Mouse (Mus musculus) liver, embryonic 13.5 days (tissue): Measurements from ENCODE around the gene Idh3a. TPM values are rescaled to one million over a fixed set of nuclear protein-coding genes. Genes with fewer than 3 reads are reported as not detected.

Experiments used
- ATAC-seq: fragments of 200-750 bp; cut with Nextera tagmentation; 2 replicates; pipeline ENCODE4 v1.8.0; 2017; ENCODE audit warnings: low read depth, mild to moderate bottlenecking, moderate number of reproducible peaks, moderate library complexity
- DNase-seq: peaks from one replicate; pipeline ENCODE4 v3.0.0; 2022
- H3K27ac ChIP-seq: fragments of 300-500 bp; sonication (generic); 2 replicates; pipeline ENCODE4 v1.5.1; 2015; ENCODE audit warnings: moderate library complexity, mild to moderate bottlenecking, inconsistent platforms
- H3K27me3 ChIP-seq: fragments of 300-500 bp; sonication (generic); 2 replicates; pipeline ENCODE4 v1.6.1; 2015; ENCODE audit warnings: mild to moderate bottlenecking, inconsistent platforms
- H3K36me3 ChIP-seq: fragments of 300-500 bp; sonication (generic); 2 replicates; pipeline ENCODE4 v1.6.1; 2015; ENCODE audit warnings: mild to moderate bottlenecking, inconsistent platforms
- H3K4me1 ChIP-seq: fragments of 300-500 bp; sonication (generic); replicated peaks from 2 replicates; pipeline ENCODE4 v1.6.1; 2015; ENCODE audit warnings: inconsistent platforms
- H3K4me2 ChIP-seq: fragments of 300-500 bp; sonication (generic); 2 replicates; pipeline ENCODE4 v1.6.1; 2015; ENCODE audit warnings: inconsistent platforms, mild to moderate bottlenecking, moderate library complexity
- H3K4me3 ChIP-seq: fragments of 300-500 bp; sonication (generic); replicated peaks from 2 replicates; pipeline ENCODE4 v1.5.1; 2015; ENCODE audit warnings: mild to moderate bottlenecking, inconsistent platforms
- H3K9ac ChIP-seq: fragments of 300-500 bp; sonication (generic); 2 replicates; pipeline ENCODE4 v1.6.1; 2015; ENCODE audit warnings: mild to moderate bottlenecking, inconsistent platforms
- H3K9me3 ChIP-seq: fragments of 300-500 bp; sonication (generic); replicated peaks from 2 replicates; pipeline ENCODE4 v1.6.1; 2016; ENCODE audit warnings: inconsistent platforms
- WGBS: fragments of 180-500 bp; shearing (Covaris S2); methylation state at CpG from one replicate; pipeline ENCODE4 v1.1.7; 2015; ENCODE audit not compliant: insufficient replicate concordance; 5-methylcytosine and 5-hydroxymethylcytosine counted together
- polyA plus RNA-seq: library from polyadenylated mRNA; unstranded; fragments of >200 nt; fragmentation: Nextera tagmentation; extraction: Ambion mirVana; gene quantifications from 2 replicates; pipeline ENCODE4 v1.2.1, GENCODE M21; 2015

The Idh3a gene
- 121 and 143 TPM in 2 replicates for polyA plus RNA-seq

DNA sequence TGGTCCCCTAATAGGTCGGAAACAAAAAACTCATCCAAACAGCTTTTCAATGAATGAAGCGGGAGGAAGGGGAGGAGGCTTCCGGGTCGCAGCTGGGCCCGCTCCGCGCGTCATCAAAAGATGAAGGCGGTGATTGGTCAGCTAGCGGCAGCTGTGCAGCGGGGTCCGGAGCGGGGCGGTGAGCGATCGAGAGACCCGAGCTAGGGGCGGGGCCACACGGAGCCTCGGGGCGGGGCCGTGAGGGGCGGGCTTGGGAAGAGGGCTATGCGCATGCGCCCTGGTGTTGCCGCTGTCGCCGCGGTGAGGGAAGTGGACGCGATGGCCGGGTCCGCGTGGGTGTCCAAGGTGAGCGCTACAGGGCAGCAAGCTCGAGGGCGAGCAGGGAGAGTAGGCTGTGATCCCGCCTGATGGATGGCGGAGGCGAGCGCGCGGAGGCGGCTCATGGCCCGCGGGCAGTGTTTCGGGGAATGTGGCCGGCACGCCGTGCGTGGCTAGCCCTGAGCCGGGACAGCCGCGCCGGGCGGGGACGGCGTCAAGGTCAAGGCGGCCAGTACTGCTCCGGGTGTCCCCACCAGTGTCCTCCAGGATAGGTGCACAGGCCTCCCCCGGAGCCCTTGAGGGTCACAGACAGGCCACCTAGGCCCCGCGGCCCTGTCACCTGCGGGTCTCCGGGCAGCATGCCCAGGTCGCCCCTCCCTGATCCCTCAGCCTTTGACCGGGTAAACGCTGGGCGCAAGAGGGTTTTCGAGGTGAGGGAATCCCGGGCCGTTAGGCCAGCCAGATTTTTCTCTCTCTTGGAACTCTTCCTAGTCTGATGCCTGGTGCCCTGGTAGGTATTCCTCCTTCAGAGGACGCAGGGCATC is at the start of gene Idh3a:
Gene Idh3a (plus strand): TSS at position 136 of the 863 bp plus-strand sequence.
- peak within 1 kb of the TSS; percentile 97 for H3K4me3 ChIP-seq
- H3K4me1 ChIP-seq, result peaks cover 37% of the 10 kb centered on the region
- no peaks in the 10 kb centered on the region for H3K9me3 ChIP-seq
- H3K36me3 ChIP-seq, result peaks cover 15% of the 10 kb centered on the region
- DNase-seq (peak; percentile 98), ATAC-seq (peak; percentile 93)
- no peaks in the 10 kb centered on the region for H3K27me3 ChIP-seq
- H3K27ac ChIP-seq, result peak within 1 kb of the TSS; percentile 58
- peak within 1 kb of the TSS; percentile 93 for H3K9ac ChIP-seq
- under 1% methylated on average over 73 of the region's 73 CpGs for WGBS
- peak within 1 kb of the TSS; percentile 95 for H3K4me2 ChIP-seq

DNA sequence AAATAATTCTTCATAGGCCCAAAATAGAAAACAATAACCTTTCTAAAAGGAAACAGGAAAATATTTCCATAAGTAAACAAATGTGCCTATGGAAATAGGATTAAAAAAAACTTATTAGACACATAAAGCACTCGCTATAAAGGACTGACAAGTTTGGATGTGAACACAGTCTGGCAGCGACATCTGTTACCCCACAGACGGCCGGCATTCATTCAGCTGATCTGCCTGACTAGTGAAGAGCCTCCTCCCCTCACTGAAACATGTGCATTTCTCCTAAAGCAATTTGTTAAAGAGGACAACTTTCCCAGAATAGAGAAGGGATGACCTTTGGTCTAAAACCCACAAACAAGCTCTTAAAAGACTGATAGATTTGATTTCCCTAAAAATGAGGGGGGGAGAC is 49.1 kb upstream of the Idh3a start:
- ATAC-seq (no peak), DNase-seq (no peak)
- H3K9me3 ChIP-seq, result no peaks in the 10 kb centered on the region
- WGBS, result 68% methylated on average over 4 of the region's 4 CpGs
- no peak overlapping the region for H3K9ac ChIP-seq
- H3K4me1 ChIP-seq, result no peaks in the 10 kb centered on the region
- no peak overlapping the region for H3K4me2 ChIP-seq
- no peaks in the 10 kb centered on the region for H3K36me3 ChIP-seq
- H3K4me3 ChIP-seq, result no peak overlapping the region
- no peaks in the 10 kb centered on the region for H3K27me3 ChIP-seq
- H3K27ac ChIP-seq, result no peak overlapping the region

DNA sequence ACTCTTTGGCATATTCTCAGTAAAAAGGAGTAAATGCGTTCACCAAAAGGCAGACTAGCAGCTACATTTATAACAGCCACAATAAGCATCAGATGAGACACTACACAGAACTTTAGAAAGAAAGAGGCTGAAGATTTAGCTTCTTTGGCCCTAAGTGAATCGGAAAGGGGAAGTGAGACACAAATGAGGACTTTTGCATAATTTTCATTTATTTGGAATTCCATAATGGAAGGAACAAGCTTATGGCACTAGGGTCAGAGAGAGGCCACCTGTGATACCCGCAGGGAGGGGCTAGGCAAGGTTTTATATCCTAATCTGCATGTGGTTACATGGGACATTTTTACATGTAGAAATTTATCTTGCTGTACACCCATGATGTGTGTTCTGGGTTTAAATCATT is 48.7 kb upstream of the Idh3a start:
- no peak overlapping the region for H3K4me3 ChIP-seq
- ATAC-seq, result no peak

DNA sequence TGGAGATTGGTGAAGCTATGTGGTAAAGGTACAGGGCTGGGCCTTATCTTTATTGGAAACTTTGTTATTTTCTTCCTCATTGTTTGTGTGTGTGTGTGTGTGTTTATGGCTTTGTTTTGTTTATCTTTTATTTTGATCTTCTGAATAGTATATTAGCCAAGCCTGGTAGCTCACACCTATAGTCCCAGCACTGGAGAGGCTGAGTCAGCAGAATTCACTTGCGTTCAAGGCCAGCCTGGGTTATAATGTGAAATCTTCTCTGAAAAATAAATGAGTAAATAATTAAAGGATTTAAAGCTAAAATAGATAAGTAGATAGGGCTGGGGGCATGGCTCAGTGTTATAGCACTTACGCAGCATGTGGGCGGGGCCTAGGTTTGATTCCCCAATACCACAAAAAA is 47.9 kb upstream of the Idh3a start:
- H3K9ac ChIP-seq, result no peak overlapping the region
- H3K27me3 ChIP-seq, result no peaks in the 10 kb centered on the region
- H3K27ac ChIP-seq, result no peak overlapping the region
- no peaks in the 10 kb centered on the region for H3K9me3 ChIP-seq
- H3K4me2 ChIP-seq, result no peak overlapping the region
- ATAC-seq (no peak), DNase-seq (no peak)
- no peaks in the 10 kb centered on the region for H3K4me1 ChIP-seq
- H3K36me3 ChIP-seq, result no peaks in the 10 kb centered on the region
- WGBS, result 92% methylated on average over 3 of the region's 3 CpGs
- no peak overlapping the region for H3K4me3 ChIP-seq

More for the DNA sequence above, 48.7 kb upstream of the Idh3a start:
- no peak overlapping the region for H3K27ac ChIP-seq
- no peaks in the 10 kb centered on the region for H3K27me3 ChIP-seq
- H3K9ac ChIP-seq, result no peak overlapping the region
- DNase-seq, result no peak
- H3K4me2 ChIP-seq, result no peak overlapping the region
- H3K36me3 ChIP-seq, result no peaks in the 10 kb centered on the region
- H3K9me3 ChIP-seq, result no peaks in the 10 kb centered on the region
- H3K4me1 ChIP-seq, result no peaks in the 10 kb centered on the region
- WGBS, result 65% methylated on average over 3 of the region's 3 CpGs

GRCm38 (mm10) chr9:54538684-54539083 is 47.5 kb upstream of the Idh3a start, which contains the start of gene Sh2d7:
Sh2d7 (plus strand) TSS chr9:54538984.
- WGBS, result 79% methylated on average over 14 of the region's 14 CpGs
- H3K9ac ChIP-seq, result no peak within 1 kb of the TSS
- H3K36me3 ChIP-seq, result no peaks in the 10 kb centered on the region
- no peaks in the 10 kb centered on the region for H3K4me1 ChIP-seq
- DNase-seq, result no peak
- no peaks in the 10 kb centered on the region for H3K27me3 ChIP-seq
- H3K9me3 ChIP-seq, result no peaks in the 10 kb centered on the region
- H3K4me2 ChIP-seq, result no peak within 1 kb of the TSS
- ATAC-seq, result no peak
- no peak within 1 kb of the TSS for H3K4me3 ChIP-seq
- H3K27ac ChIP-seq, result no peak within 1 kb of the TSS

- ATAC-seq, result no peak
- Histone ChIP-seq H3K9ac (no peak overlapping the region), H3K36me3 (no peaks in the 10 kb centered on the region), H3K4me1 (no peaks in the 10 kb centered on the region), H3K27me3 (no peaks in the 10 kb centered on the region), H3K4me3 (no peak overlapping the region), H3K4me2 (no peak overlapping the region), H3K9me3 (no peaks in the 10 kb centered on the region), H3K27ac (no peak overlapping the region)
- 48% methylated on average over 5 of the region's 5 CpGs for WGBS
- no peak for DNase-seq
Measured at GRCm38 (mm10) chr9:54540801-54541200, 45.3 kb upstream of the Idh3a start.

- Histone ChIP-seq H3K4me3 (no peak overlapping the region), H3K9ac (no peak overlapping the region), H3K36me3 (no peaks in the 10 kb centered on the region), H3K9me3 (no peaks in the 10 kb centered on the region), H3K27me3 (no peaks in the 10 kb centered on the region), H3K4me1 (no peaks in the 10 kb centered on the region), H3K4me2 (no peak overlapping the region), H3K27ac (no peak overlapping the region)
- no peak for DNase-seq
- 66% methylated on average over 9 of the region's 9 CpGs for WGBS
- no peak for ATAC-seq
Measured at GRCm38 (mm10) chr9:54544212-54544953, 41.8 kb upstream of the Idh3a start.

- Histone ChIP-seq H3K36me3 (no peaks in the 10 kb centered on the region), H3K4me1 (no peaks in the 10 kb centered on the region), H3K9ac (no peak overlapping the region), H3K9me3 (no peaks in the 10 kb centered on the region), H3K27ac (no peak overlapping the region), H3K4me3 (no peak overlapping the region), H3K27me3 (no peaks in the 10 kb centered on the region), H3K4me2 (no peak overlapping the region)
- ATAC-seq (no peak), DNase-seq (no peak)
- 73% methylated on average over 4 of the region's 4 CpGs for WGBS
Measured at GRCm38 (mm10) chr9:54544954-54545315, 41.2 kb upstream of the Idh3a start.

GRCm38 (mm10) chr9:54547536-54547935 is 38.6 kb upstream of the Idh3a start:
- no peak overlapping the region for H3K9ac ChIP-seq
- H3K4me3 ChIP-seq, result no peak overlapping the region
- H3K36me3 ChIP-seq, result no peaks in the 10 kb centered on the region
- DNase-seq (peak; percentile 34), ATAC-seq (no peak)
- no peak overlapping the region for H3K27ac ChIP-seq
- no peak overlapping the region for H3K4me2 ChIP-seq
- 0 out of 2 replicates have a peak, but pooled peaks cover 2% of the 10 kb centered on the region for H3K4me1 ChIP-seq
- H3K9me3 ChIP-seq, result no peaks in the 10 kb centered on the region
- 7% methylated on average over 5 of the region's 5 CpGs for WGBS
- H3K27me3 ChIP-seq, result no peaks in the 10 kb centered on the region

DNA sequence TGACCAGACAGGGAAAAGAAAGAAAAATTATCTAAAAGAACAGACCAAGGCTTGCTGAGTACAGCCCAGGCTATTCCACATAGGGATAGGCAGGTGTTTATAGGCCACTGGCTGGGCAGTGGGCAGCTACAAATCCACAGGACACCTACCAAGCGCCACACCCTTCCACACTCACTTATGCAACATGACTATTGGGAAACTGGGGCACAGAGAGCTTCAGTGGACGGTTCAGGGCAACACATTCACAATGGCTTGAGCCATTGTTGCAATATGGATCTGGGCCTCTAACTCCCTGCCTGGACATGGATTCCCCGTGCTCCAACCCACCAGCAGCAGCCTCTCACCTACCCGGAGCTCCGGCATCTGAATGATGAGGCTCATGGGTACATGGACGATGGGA is 36.7 kb upstream of the Idh3a start:
- DNase-seq, result no peak
- Histone ChIP-seq H3K36me3 (no peaks in the 10 kb centered on the region), H3K9ac (no peak overlapping the region), H3K4me2 (no peak overlapping the region), H3K4me3 (no peak overlapping the region), H3K27ac (no peak overlapping the region), H3K27me3 (no peaks in the 10 kb centered on the region), H3K4me1 (0 out of 2 replicates have a peak, but pooled peaks cover 3% of the 10 kb centered on the region), H3K9me3 (no peaks in the 10 kb centered on the region)
- ATAC-seq, result no peak
- WGBS, result 69% methylated on average over 6 of the region's 6 CpGs

- H3K27me3 ChIP-seq, result no peaks in the 10 kb centered on the region
- WGBS, result 16% methylated on average over 5 of the region's 5 CpGs
- no peak overlapping the region for H3K9ac ChIP-seq
- peak; percentile 26 for DNase-seq
- no peaks in the 10 kb centered on the region for H3K36me3 ChIP-seq
- no peaks in the 10 kb centered on the region for H3K9me3 ChIP-seq
- no peak overlapping the region for H3K27ac ChIP-seq
- 0 out of 2 replicates have a peak, but pooled peaks cover 3% of the 10 kb centered on the region for H3K4me1 ChIP-seq
- no peak overlapping the region for H3K4me3 ChIP-seq
- H3K4me2 ChIP-seq, result no peak overlapping the region
- peak; percentile 62 for ATAC-seq
Measured at GRCm38 (mm10) chr9:54552409-54552808, 33.7 kb upstream of the Idh3a start.
